Mouse (Mus musculus) hindbrain, embryonic 14.5 days (tissue): ENCODE measurements around the gene Gm49321. TPM values are rescaled to one million over a fixed set of nuclear protein-coding genes. Genes with fewer than 3 reads are reported as not detected.
A peak's percentile ranks its signal among the peaks of the same experiment; 100 is the strongest.

ENCODE experiments used
- ATAC-seq: fragments of 200-750 bp; cut with Nextera tagmentation; 2 replicates; pipeline ENCODE4 v1.8.0; 2017; ENCODE audit warnings: moderate number of reproducible peaks, mild to moderate bottlenecking, moderate TSS enrichment, moderate library complexity; ENCODE audit not compliant: low FRiP score
- DNase-seq: peaks from one replicate; pipeline ENCODE4 v3.0.0-alpha.2; 2015; ENCODE audit warnings: low spot score
- H3K27ac ChIP-seq: fragments of 300-500 bp; sonication (generic); 2 replicates; pipeline ENCODE4 v1.5.1; 2014; ENCODE audit warnings: mild to moderate bottlenecking, moderate library complexity
- H3K27me3 ChIP-seq: fragments of 300-500 bp; sonication (generic); 2 replicates; pipeline ENCODE4 v1.6.1; 2014; ENCODE audit warnings: mild to moderate bottlenecking, low read length, mixed read lengths; ENCODE audit not compliant: control insufficient read depth, insufficient read depth
- H3K36me3 ChIP-seq: fragments of 300-500 bp; sonication (generic); replicated peaks from 2 replicates; pipeline ENCODE4 v1.6.1; 2014; ENCODE audit not compliant: control insufficient read depth, insufficient read depth
- H3K4me1 ChIP-seq: fragments of 300-500 bp; sonication (generic); replicated peaks from 2 replicates; pipeline ENCODE4 v1.6.1; 2014; ENCODE audit warnings: antibody characterized with exemption, low read length, mixed read lengths; ENCODE audit not compliant: control insufficient read depth, insufficient read depth
- H3K4me2 ChIP-seq: fragments of 300-500 bp; sonication (generic); replicated peaks from 2 replicates; pipeline ENCODE4 v1.6.1; 2014; ENCODE audit warnings: mild to moderate bottlenecking, moderate library complexity
- H3K4me3 ChIP-seq: fragments of 300-500 bp; sonication (generic); replicated peaks from 2 replicates; pipeline ENCODE4 v1.5.1; 2014; ENCODE audit warnings: mild to moderate bottlenecking, low read length
- H3K9ac ChIP-seq: fragments of 300-500 bp; sonication (generic); 2 replicates; pipeline ENCODE4 v1.6.1; 2014
- H3K9me3 ChIP-seq: fragments of 300-500 bp; sonication (generic); 2 replicates; pipeline ENCODE4 v1.6.1; 2016; ENCODE audit warnings: low read length; ENCODE audit not compliant: control insufficient read depth
- WGBS: fragments of 180-500 bp; shearing (Covaris S2); extraction: QIAGEN DNeasy Blood & Tissue Kit; methylation state at CpG from one replicate; pipeline ENCODE4 v1.1.7; 2014; 5-methylcytosine and 5-hydroxymethylcytosine counted together
- polyA plus RNA-seq: library from polyadenylated mRNA; unstranded; fragments of >200 nt; fragmentation: Nextera tagmentation; extraction: Ambion mirVana; gene quantifications from 2 replicates; pipeline ENCODE4 v1.2.1, GENCODE M21; 2014

The Gm49321 gene
- polyA plus RNA-seq, 1 experiment from 2014 or later = 17.4 TPM

DNA sequence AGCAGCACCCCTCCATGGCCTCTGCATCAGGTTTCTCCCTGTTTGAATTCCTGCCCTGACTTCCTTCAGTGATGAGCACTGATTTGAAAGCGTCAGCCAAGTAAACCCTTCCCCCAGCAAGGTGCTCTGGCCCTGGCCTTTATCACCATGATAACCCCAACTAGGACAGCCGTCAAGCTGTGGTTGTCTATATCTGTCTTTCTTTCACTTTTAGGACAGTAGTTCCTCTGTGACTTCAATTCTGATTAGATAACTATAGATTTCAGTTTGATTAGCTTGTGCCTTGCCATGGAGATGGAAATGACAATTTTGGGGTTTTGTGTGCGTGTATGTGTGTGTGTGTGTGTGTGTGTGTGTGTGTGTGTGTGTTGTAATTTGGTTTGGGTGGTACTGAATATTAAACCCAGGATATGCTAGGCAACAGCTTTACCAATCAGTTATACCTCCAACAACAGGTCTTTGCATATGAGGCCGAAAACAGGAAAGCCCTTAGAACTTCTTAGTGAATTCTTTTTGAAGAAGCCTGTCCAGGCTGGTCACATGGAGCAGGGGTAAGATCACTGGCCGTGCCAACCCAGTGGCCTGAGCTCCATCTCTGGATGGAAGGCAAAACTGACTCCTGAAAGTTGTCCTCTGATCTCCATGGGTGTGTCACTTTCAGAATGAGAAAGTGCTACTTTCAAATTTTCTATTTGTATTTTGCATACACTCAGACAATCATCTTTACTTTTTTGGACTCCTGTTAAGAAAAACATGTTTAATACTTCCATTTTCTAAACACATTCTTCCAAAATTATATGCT, 33.1 kb upstream of the Gm49321 start:
- Histone ChIP-seq H3K4me2 (no peak overlapping the region), H3K9ac (no peak overlapping the region), H3K27ac (no peak overlapping the region), H3K4me3 (no peak overlapping the region), H3K36me3 (no peaks in the 10 kb centered on the region), H3K4me1 (peaks cover 3% of the 10 kb centered on the region), H3K27me3 (no peaks in the 10 kb centered on the region), H3K9me3 (no peaks in the 10 kb centered on the region)
- ATAC-seq = no peak
- DNase-seq = no peak
- 85% methylated on average over 5 of the region's 5 CpGs for WGBS

DNA sequence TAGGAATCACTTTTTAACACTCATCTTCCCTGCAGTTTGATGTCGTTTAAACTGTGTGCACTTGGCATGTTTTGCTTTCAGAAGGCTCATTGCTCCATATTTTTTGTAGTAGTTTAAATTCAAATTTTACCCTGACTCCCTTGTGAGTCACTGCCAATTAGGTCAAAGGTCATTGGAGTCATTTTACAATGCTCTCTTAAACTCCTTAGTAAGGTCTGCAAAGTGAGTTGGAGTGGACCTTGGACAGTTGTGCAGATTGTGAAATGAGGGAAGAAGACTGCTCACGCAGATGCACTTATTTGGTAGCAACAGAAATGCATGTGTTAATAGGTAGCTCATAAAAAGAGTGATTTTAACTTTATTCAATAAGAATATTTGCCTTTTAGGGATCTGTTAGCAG, 32.4 kb upstream of the Gm49321 start:
- WGBS = 65% methylated on average over 2 of the region's 2 CpGs
- Histone ChIP-seq H3K4me3 (no peak overlapping the region), H3K27ac (no peak overlapping the region), H3K9me3 (no peaks in the 10 kb centered on the region), H3K9ac (no peak overlapping the region), H3K36me3 (no peaks in the 10 kb centered on the region), H3K27me3 (no peaks in the 10 kb centered on the region), H3K4me1 (peaks cover 10% of the 10 kb centered on the region), H3K4me2 (no peak overlapping the region)
- no peak for DNase-seq
- ATAC-seq = no peak

DNA sequence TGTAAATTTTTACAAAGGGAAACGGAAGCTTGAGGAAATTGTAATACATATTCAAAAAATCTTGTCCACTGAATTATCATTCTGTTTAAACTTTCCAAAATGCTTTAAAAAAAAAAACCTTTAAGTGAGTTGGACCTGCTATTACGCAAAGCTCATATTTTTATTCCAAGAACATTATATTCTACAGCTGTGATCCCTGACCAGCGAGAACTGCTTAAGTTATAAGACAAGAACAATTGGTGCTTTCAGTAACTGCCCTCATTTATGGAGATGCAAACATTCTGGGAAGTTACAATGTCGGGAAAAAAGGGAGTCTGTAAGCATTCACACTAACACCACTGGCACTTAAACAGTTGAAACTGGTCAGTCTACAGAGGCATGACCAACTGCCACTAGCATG, 31.9 kb upstream of the Gm49321 start:
- no peak for DNase-seq
- Histone ChIP-seq H3K36me3 (no peaks in the 10 kb centered on the region), H3K4me1 (peaks cover 15% of the 10 kb centered on the region), H3K27ac (no peak overlapping the region), H3K9me3 (no peaks in the 10 kb centered on the region), H3K4me3 (no peak overlapping the region), H3K27me3 (no peaks in the 10 kb centered on the region), H3K9ac (no peak overlapping the region), H3K4me2 (no peak overlapping the region)
- 77% methylated on average over 4 of the region's 4 CpGs for WGBS
- no peak for ATAC-seq

DNA sequence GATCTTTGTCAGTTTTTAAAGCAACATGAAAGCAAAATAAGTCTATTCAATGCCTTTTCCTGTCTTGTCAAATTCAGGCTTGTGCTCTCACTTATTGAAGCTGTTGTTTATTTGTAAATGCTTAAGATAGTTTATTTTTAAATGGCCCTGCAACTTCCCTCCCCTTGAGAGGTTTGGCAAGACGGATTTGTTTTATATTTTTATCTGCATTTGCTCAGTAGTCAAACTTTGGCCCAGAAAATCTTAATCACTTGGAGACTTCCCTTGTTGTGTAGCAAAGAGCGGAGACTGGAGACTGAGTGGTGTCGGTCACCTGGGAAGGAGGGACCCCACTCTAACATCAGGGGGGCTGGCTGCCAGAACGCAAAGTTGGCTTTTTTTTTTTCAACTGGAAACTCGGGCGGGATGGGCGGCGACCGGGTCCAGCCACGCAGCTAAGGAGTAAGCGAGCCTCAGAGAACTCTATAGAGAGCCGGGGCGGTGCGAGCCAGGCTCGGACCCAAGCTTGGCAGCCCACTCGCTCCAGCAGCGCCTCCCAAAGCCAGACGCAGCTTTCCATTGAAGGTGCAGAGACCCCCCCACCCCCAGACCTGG, 30.3 kb upstream of the Gm49321 start:
- Histone ChIP-seq H3K9ac (peak overlapping the region; percentile 58), H3K4me1 (peaks cover 28% of the 10 kb centered on the region), H3K36me3 (no peaks in the 10 kb centered on the region), H3K4me3 (peak overlapping the region; percentile 81), H3K4me2 (peak overlapping the region; percentile 80), H3K27me3 (no peaks in the 10 kb centered on the region), H3K9me3 (no peaks in the 10 kb centered on the region), H3K27ac (peak overlapping the region; percentile 70)
- ATAC-seq (no peak; the same call in 1 of the 2 replicates), DNase-seq (no peak)
- 1% methylated on average over 18 of the region's 18 CpGs for WGBS

DNA sequence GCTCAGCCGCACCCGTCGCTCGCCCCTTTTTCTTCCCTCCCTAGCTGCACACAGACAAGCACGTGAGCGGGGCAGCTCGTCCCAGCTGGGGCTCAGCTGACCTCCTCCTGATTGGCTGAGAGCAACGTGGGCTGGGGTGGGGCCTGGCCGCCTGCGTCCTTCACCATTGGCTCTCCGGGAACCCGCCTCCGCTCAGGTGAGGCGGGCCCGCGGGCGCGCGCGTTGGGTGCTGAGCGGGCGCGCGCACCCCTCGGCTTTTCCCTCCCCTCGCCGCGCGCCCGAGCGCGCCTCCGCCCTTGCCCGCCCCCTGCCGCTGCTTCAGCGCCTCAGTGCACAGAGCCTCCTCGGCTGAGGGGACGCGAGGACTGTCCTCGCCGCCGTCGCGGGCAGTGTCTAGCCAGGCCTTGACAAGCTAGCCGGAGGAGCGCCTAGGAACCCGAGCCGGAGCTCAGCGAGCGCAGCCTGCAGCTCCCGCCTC, 29.7 kb upstream of the Gm49321 start:
- Histone ChIP-seq H3K27ac (peak overlapping the region; percentile 98), H3K9ac (peak overlapping the region; percentile 92), H3K4me1 (peaks cover 28% of the 10 kb centered on the region), H3K27me3 (no peaks in the 10 kb centered on the region), H3K4me2 (peak overlapping the region; percentile 80), H3K36me3 (no peaks in the 10 kb centered on the region), H3K4me3 (peak overlapping the region; percentile 81), H3K9me3 (no peaks in the 10 kb centered on the region)
- DNase-seq (peak; percentile 97), ATAC-seq (peak; percentile 99)
- WGBS = under 1% methylated on average over 47 of the region's 51 CpGs

DNA sequence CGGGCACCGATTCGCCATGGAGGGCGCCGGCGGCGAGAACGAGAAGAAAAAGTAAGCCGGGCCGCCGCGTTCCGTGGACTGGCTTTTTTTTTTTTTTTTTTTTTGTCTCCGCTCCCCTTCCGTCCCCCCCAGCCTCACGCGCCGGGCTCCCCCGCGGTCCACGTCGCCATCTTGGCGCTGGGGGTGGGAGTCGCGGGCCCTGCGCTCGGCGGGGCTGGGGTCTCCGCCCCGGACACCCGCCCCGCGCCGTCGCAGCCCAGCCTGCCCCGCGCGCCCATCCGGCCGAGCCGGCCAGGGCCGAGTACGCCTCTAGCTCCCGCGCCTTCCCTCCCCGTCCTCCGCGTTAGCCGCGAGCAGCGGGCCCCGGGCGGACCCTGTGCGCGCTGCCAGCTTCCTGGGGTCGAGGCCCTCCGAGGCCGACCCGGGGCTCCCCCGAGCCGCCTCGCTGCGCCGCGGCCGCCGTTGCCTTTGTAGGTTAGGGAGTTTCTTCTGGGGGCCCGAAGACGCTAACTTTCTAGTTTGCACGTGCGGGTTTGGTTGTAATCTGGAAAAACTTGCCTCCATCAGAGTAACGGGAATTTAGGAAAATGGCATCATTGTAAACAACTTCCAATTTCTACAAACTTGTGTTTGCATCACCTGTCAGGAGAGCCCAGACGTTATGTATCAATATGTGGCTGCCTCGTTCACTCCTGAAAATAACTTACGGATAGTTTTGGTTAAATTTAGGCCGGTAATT, 29.0 kb upstream of the Gm49321 start:
- DNase-seq (peak; percentile 64), ATAC-seq (peak; percentile 59)
- WGBS = under 1% methylated on average over 38 of the region's 76 CpGs
- peaks cover 28% of the 10 kb centered on the region for H3K4me1 ChIP-seq
- peak overlapping the region; percentile 80 for H3K4me2 ChIP-seq
- H3K4me3 ChIP-seq = peak overlapping the region; percentile 81
- no peaks in the 10 kb centered on the region for H3K27me3 ChIP-seq
- H3K9ac ChIP-seq = peak overlapping the region; percentile 92
- no peaks in the 10 kb centered on the region for H3K9me3 ChIP-seq
- no peaks in the 10 kb centered on the region for H3K36me3 ChIP-seq
- peak overlapping the region; percentile 98 for H3K27ac ChIP-seq

DNA sequence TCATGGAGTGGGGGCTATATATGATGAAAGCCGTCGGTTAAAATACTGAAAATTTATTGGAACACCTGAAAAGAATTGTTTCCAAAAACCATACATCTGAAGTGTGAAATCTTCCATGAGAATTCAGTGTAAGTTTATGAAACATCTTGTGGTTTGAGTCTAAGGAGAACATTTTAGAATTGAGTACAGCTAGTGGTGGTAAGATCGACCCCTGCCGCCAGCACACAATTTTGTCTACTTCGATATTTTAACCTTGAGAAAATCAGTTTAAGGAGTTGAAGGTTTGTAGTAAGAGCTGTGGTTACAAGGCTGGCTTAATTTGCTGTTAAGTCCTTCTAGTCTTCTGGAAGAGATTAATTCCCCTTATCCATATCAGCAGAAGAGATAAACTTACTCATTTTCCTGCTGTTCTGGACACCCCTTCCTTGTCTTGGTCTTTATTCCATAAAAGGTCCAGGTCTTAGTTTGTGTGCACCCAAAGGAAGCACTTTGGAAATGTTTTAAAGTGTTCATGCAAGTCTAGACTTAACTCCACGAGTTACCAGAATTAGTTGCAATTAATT, 28.4 kb upstream of the Gm49321 start:
- 4% methylated on average over 6 of the region's 6 CpGs for WGBS
- ATAC-seq (no peak), DNase-seq (no peak)
- no peaks in the 10 kb centered on the region for H3K9me3 ChIP-seq
- H3K9ac ChIP-seq = peak overlapping the region; percentile 92
- no peaks in the 10 kb centered on the region for H3K36me3 ChIP-seq
- H3K27me3 ChIP-seq = no peaks in the 10 kb centered on the region
- H3K4me3 ChIP-seq = peak overlapping the region; percentile 81
- peak overlapping the region; percentile 80 for H3K4me2 ChIP-seq
- H3K27ac ChIP-seq = no peak overlapping the region
- H3K4me1 ChIP-seq = peaks cover 28% of the 10 kb centered on the region

DNA sequence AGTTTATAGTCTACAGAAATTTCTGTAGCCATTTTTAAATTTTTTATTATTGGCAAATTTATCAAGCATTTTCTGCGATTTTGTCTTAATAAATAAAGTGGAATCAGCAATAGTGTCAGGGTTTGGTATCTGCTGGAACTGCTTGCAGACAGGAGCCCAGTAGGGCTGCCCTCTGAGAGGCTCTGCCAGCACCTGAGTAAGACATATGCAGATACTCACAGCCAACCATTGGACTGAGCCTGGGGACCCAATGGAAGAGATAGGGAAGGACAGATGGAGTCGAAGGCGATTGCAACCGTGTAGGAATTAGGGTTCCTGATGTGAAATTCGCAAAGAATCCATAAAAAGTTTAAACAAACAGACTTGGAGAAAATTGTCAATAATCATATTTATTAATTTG, 19.0 kb upstream of the Gm49321 start:
- H3K9ac ChIP-seq = no peak overlapping the region
- WGBS = 96% methylated on average over 5 of the region's 5 CpGs
- H3K36me3 ChIP-seq = no peaks in the 10 kb centered on the region
- H3K4me1 ChIP-seq = no peaks in the 10 kb centered on the region
- DNase-seq (no peak), ATAC-seq (no peak)
- no peaks in the 10 kb centered on the region for H3K27me3 ChIP-seq
- no peak overlapping the region for H3K4me2 ChIP-seq
- no peak overlapping the region for H3K4me3 ChIP-seq
- H3K27ac ChIP-seq = no peak overlapping the region
- no peaks in the 10 kb centered on the region for H3K9me3 ChIP-seq

DNA sequence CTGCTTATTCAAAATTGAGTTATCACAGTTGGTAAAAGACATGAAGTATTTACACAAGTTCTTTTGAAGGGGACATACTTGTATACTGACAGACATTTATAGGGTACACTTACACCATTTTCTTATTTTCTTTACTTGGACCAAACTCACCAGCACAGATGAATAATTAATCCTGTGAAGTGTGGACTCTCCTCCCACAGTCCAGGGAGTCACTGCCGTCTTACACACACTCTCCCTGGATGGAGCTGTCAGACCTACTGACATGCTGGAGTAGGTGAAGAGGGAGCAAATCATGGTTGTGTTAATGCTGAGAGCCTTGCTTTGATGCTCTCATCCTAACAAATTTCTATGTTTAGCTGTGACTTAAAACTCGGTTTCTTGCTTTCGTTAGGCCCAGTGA, 7.2 kb upstream of the Gm49321 start:
- no peak overlapping the region for H3K9ac ChIP-seq
- H3K4me2 ChIP-seq = no peak overlapping the region
- ATAC-seq (no peak), DNase-seq (no peak)
- H3K27me3 ChIP-seq = no peaks in the 10 kb centered on the region
- no peak overlapping the region for H3K27ac ChIP-seq
- no peaks in the 10 kb centered on the region for H3K9me3 ChIP-seq
- H3K4me3 ChIP-seq = no peak overlapping the region
- H3K36me3 ChIP-seq = peaks cover 79% of the 10 kb centered on the region
- no peaks in the 10 kb centered on the region for H3K4me1 ChIP-seq
- 84% methylated on average over 3 of the region's 3 CpGs for WGBS
